8 mouse cellular contexts compared by ENCODE assay signal in the genomic region with DNA sequence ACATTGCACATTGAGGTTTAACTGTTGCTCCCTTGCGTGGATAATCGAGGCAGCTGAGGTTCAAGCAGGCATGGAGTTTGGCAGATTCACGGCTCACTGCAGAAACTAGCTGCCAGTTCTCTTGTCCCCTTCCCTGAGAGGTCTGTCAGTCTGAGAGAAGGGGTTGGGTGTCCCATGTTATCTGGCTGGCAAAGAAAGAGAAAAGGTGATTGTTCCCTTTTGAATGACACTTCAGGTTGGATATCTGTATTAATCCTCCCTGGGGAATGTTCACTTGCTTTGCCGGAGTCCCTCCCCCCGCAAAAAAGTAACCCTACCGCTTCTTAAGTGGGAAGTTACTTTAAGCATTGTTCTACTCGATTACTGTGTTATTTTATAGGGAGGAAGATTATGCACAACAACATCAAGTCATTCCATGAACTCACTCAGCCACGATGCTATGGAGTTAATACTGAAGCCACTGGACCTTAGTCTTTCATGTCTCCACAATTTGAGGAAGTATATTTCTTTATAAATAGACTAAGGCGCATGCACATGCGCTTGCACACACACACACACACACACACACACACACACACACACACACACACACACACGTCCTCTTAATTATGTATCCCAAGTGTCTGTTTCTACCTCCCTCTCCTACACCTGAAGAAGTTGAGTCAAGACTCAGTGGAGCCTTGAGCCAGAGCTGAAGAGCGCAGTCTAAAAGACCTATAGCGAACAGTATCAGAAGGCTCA. TPM values are rescaled to one million over a fixed set of nuclear protein-coding genes. Genes with fewer than 3 reads are reported as not detected.
DNase-seq lines count a peak whose midpoint lies in the region; ATAC-seq and TF ChIP-seq lines count a peak whose summit lies in the region.

A gene (minus strand): TSS at position 151 of the 741 bp plus-strand sequence.

- no peaks in the 10 kb centered on the region for H3K27me3 ChIP-seq in kidney, embryonic 16.5 days (ENCODE audit: insufficient read depth, low read length)
- 0 out of 2 replicates have a peak, but pooled peaks cover 2% of the 10 kb centered on the region for H3K27me3 ChIP-seq in hindbrain, embryonic 16.5 days (replicated peaks; ENCODE audit: control insufficient read depth, insufficient read depth, low read length)
- peaks cover 4% of the 10 kb centered on the region for H3K27me3 ChIP-seq in midbrain, embryonic 16.5 days (ENCODE audit: control insufficient read depth, insufficient read depth, low read depth, low read length)

- peak within 1 kb of the TSS; percentile 87 for H3K27ac ChIP-seq in kidney, embryonic 16.5 days (ENCODE audit: low read length)
- H3K27ac ChIP-seq in bone marrow macrophage, adult 2 months (ENCODE audit: insufficient read depth, low read depth, low read length): no peak within 1 kb of the TSS
- no peak within 1 kb of the TSS for H3K27ac ChIP-seq in hindbrain, embryonic 16.5 days (ENCODE audit: low read depth, low read length)
- H3K27ac ChIP-seq in midbrain, embryonic 16.5 days (ENCODE audit: low read length): no peak within 1 kb of the TSS

- H3K4me1 ChIP-seq in kidney, embryonic 16.5 days (ENCODE audit: insufficient read depth, low read length): peaks cover 19% of the 10 kb centered on the region
- no peaks in the 10 kb centered on the region for H3K4me1 ChIP-seq in bone marrow macrophage, adult 2 months (ENCODE audit: control insufficient read depth, insufficient read depth, low read length)
- peaks cover 7% of the 10 kb centered on the region; the same call in 1 of the 2 replicates for H3K4me1 ChIP-seq in hindbrain, embryonic 16.5 days (ENCODE audit: control insufficient read depth, insufficient read depth, low read depth, low read length)
- H3K4me1 ChIP-seq in midbrain, embryonic 16.5 days (ENCODE audit: control insufficient read depth, insufficient read depth, low read length): peaks cover 6% of the 10 kb centered on the region; the same call in 1 of the 2 replicates

- H3K36me3 ChIP-seq in kidney, embryonic 16.5 days (ENCODE audit: insufficient read depth, low read length): no peaks in the 10 kb centered on the region
- H3K36me3 ChIP-seq in hindbrain, embryonic 16.5 days (ENCODE audit: control insufficient read depth, insufficient read depth, low read length): no peaks in the 10 kb centered on the region
- no peaks in the 10 kb centered on the region for H3K36me3 ChIP-seq in midbrain, embryonic 16.5 days (ENCODE audit: control insufficient read depth, insufficient read depth, low read length)

- WGBS in kidney, embryonic 16.5 days: 46% methylated on average over 13 of the region's 13 CpGs
- 52% methylated on average over 13 of the region's 13 CpGs for WGBS in hindbrain, embryonic 16.5 days
- WGBS in midbrain, embryonic 16.5 days: 48% methylated on average over 13 of the region's 13 CpGs

- H3K9ac ChIP-seq in kidney, embryonic 16.5 days (replicated peaks; ENCODE audit: low read length): peak within 1 kb of the TSS; percentile 68
- H3K9ac ChIP-seq in hindbrain, embryonic 16.5 days (ENCODE audit: low read depth, low read length): peak within 1 kb of the TSS; percentile 28
- peak within 1 kb of the TSS; percentile 42 for H3K9ac ChIP-seq in midbrain, embryonic 16.5 days (ENCODE audit: low read depth, low read length)

- no peak for DNase-seq in kidney, adult 9 months
- DNase-seq in adrenal gland, adult (ENCODE audit: inconsistent age in 2 of 2, low spot score in 1 of 2): no peak
- DNase-seq in adrenal gland, adult 2 months: no peak
- DNase-seq in frontal cortex, postnatal 36 days (ENCODE audit: low spot score in 2 of 2): no peak

- no peak for TF ChIP-seq CTCF in bone marrow macrophage, adult 2 months (IDR thresholded peaks at IDR 0.05; ENCODE audit: low read depth, low read length)

- H3K4me2 ChIP-seq in kidney, embryonic 16.5 days (replicated peaks; ENCODE audit: low read depth, low read length): peak within 1 kb of the TSS; percentile 68
- peak within 1 kb of the TSS; percentile 89 for H3K4me2 ChIP-seq in hindbrain, embryonic 16.5 days (ENCODE audit: low read length)
- H3K4me2 ChIP-seq in midbrain, embryonic 16.5 days (ENCODE audit: low read length): peak within 1 kb of the TSS; percentile 74

- peak; percentile 63 for ATAC-seq in kidney, embryonic 16.5 days (ENCODE audit: low FRiP score, low TSS enrichment)
- no peak for ATAC-seq in hindbrain, embryonic 16.5 days
- ATAC-seq in midbrain, embryonic 16.5 days: no peak

- TF ChIP-seq POLR2A in bone marrow macrophage, adult 2 months (IDR thresholded peaks at IDR 0.05; ENCODE audit: borderline replicate concordance, low read depth, low read length): no peak

- H3K9me3 ChIP-seq in kidney, embryonic 16.5 days (ENCODE audit: low read length): no peaks in the 10 kb centered on the region
- no peaks in the 10 kb centered on the region for H3K9me3 ChIP-seq in hindbrain, embryonic 16.5 days (ENCODE audit: control insufficient read depth, low read length)
- H3K9me3 ChIP-seq in midbrain, embryonic 16.5 days (replicated peaks; ENCODE audit: control insufficient read depth, low read length, poor library complexity, severe bottlenecking): no peaks in the 10 kb centered on the region

- H3K4me3 ChIP-seq in kidney, embryonic 16.5 days (ENCODE audit: low read length): peak within 1 kb of the TSS; percentile 49
- H3K4me3 ChIP-seq in bone marrow macrophage, adult 2 months (ENCODE audit: insufficient read depth, low read length): peak within 1 kb of the TSS; percentile 13
- H3K4me3 ChIP-seq in hindbrain, embryonic 16.5 days (ENCODE audit: low read length): peak within 1 kb of the TSS; percentile 45
- peak within 1 kb of the TSS; percentile 38 for H3K4me3 ChIP-seq in midbrain, embryonic 16.5 days (ENCODE audit: low read depth, low read length)

RNA-seq across cellular contexts. Expression of the gene that starts here (rescaled TPM):
- 118 and 125 TPM in 2 replicates for polyA plus RNA-seq in kidney, embryonic 16.5 days (2015; fragmentation: Nextera tagmentation; extraction: Ambion mirVana)
- polyA plus RNA-seq in bone marrow macrophage, adult 2 months (2012; ENCODE audit: insufficient read depth, insufficient read length, missing spikeins): 0.34 and 0.60 TPM in 2 replicates
- 2.0 and 2.5 TPM in 2 replicates for polyA plus RNA-seq in hindbrain, embryonic 16.5 days (2015; fragmentation: Nextera tagmentation; extraction: Ambion mirVana)
- polyA plus RNA-seq in midbrain, embryonic 16.5 days (2015; fragmentation: Nextera tagmentation; extraction: Ambion mirVana): 1.3 and 2.0 TPM in 2 replicates
- 1 to 10 TPM; 3.1 to 3.5 TPM for total RNA-seq in adrenal gland, adult 2 months (2021)
- 0.31 and 0.35 TPM in 2 replicates for polyA plus RNA-seq in adrenal gland, adult 2 months (2012; rRNA removed)

Comparison
In these comparisons a context has a peak if more than half of its experiments do, and no peak if none do; other contexts are left out.
1. RNA of the gene that starts here (polyA plus RNA-seq): 118 to 125 TPM in kidney, embryonic 16.5 days; 2.0 to 2.5 TPM in hindbrain, embryonic 16.5 days, 1.3 to 2.0 TPM in midbrain, embryonic 16.5 days, 0.34 to 0.60 TPM in bone marrow macrophage, adult 2 months and 0.31 to 0.35 TPM in adrenal gland, adult 2 months; every median in the first group is over 10 times any median in the second.
2. Peak in every context shown above with its lines, with median percentiles within 50 percentile points of each other: H3K4me2 ChIP-seq, H3K4me3 ChIP-seq and H3K9ac ChIP-seq.